Mouse (Mus musculus): Measurements from ENCODE around the gene Spock2. TPM values are rescaled to one million over a fixed set of nuclear protein-coding genes. Genes with fewer than 3 reads are reported as not detected.
"Not testable (repeated sequence)": the region's sequence is repeated elsewhere in the genome, so short reads cannot be mapped to it uniquely, and the experiment has no call there.

Spock2 gene
- polyA plus RNA-seq, 1 experiment from 2014 or later: 67.5 TPM

- Histone ChIP-seq H3K9ac (replicated peaks; ENCODE audit: low read length) (no peak overlapping the region), H3K4me3 (replicated peaks; ENCODE audit: low read depth, low read length) (no peak overlapping the region), H3K4me2 (ENCODE audit: low read length) (no peak overlapping the region), H3K27me3 (ENCODE audit: control insufficient read depth, insufficient read depth, low read length) (no peaks in the 10 kb centered on the region), H3K36me3 (ENCODE audit: control insufficient read depth, insufficient read depth, low read length) (peaks cover 47% of the 10 kb centered on the region), H3K4me1 (ENCODE audit: control insufficient read depth, insufficient read depth, low read length) (0 out of 2 replicates have a peak, but pooled peaks cover under 1% of the 10 kb centered on the region), H3K9me3 (ENCODE audit: control insufficient read depth, low read length) (no peaks in the 10 kb centered on the region), H3K27ac (replicated peaks; ENCODE audit: low read depth, low read length) (no peak overlapping the region)
- no peak for ATAC-seq (ENCODE audit: low FRiP score, low TSS enrichment)
- no peak for DNase-seq
- WGBS: 86% methylated on average over 4 of the region's 4 CpGs
These were observed 24.5 kb downstream of the Spock2 start for GRCm38 (mm10) chr10:60130504-60130903.

- H3K4me3 ChIP-seq (replicated peaks; ENCODE audit: low read depth, low read length): no peak overlapping the region
- no peak overlapping the region for H3K27ac ChIP-seq (replicated peaks; ENCODE audit: low read depth, low read length)
- no peaks in the 10 kb centered on the region for H3K4me1 ChIP-seq (ENCODE audit: control insufficient read depth, insufficient read depth, low read length)
- H3K36me3 ChIP-seq (ENCODE audit: control insufficient read depth, insufficient read depth, low read length): peaks cover 26% of the 10 kb centered on the region
- H3K9me3 ChIP-seq (ENCODE audit: control insufficient read depth, low read length): no peaks in the 10 kb centered on the region
- H3K9ac ChIP-seq (replicated peaks; ENCODE audit: low read length): no peak overlapping the region
- H3K27me3 ChIP-seq (ENCODE audit: control insufficient read depth, insufficient read depth, low read length): no peaks in the 10 kb centered on the region
- ATAC-seq (ENCODE audit: low FRiP score, low TSS enrichment) (no peak), DNase-seq (no peak)
- 24% methylated on average over 6 of the region's 6 CpGs for WGBS
- H3K4me2 ChIP-seq (ENCODE audit: low read length): no peak overlapping the region
These were observed 27.5 kb downstream of the Spock2 start for GRCm38 (mm10) chr10:60133501-60133900.

- Histone ChIP-seq H3K4me1 (ENCODE audit: control insufficient read depth, insufficient read depth, low read length) (no peaks in the 10 kb centered on the region), H3K27me3 (ENCODE audit: control insufficient read depth, insufficient read depth, low read length) (no peaks in the 10 kb centered on the region), H3K27ac (replicated peaks; ENCODE audit: low read depth, low read length) (no peak overlapping the region), H3K36me3 (ENCODE audit: control insufficient read depth, insufficient read depth, low read length) (peaks cover 23% of the 10 kb centered on the region), H3K4me2 (ENCODE audit: low read length) (no peak overlapping the region), H3K9me3 (ENCODE audit: control insufficient read depth, low read length) (no peaks in the 10 kb centered on the region), H3K4me3 (replicated peaks; ENCODE audit: low read depth, low read length) (no peak overlapping the region), H3K9ac (replicated peaks; ENCODE audit: low read length) (no peak overlapping the region)
- DNase-seq (no peak), ATAC-seq (ENCODE audit: low FRiP score, low TSS enrichment) (no peak)
- 61% methylated on average over 9 of the region's 9 CpGs for WGBS
These were observed 28.2 kb downstream of the Spock2 start for GRCm38 (mm10) chr10:60134201-60134600.

- H3K27ac ChIP-seq (replicated peaks; ENCODE audit: low read depth, low read length); ATAC-seq (ENCODE audit: low FRiP score, low TSS enrichment); H3K9me3 ChIP-seq (ENCODE audit: control insufficient read depth, low read length); H3K27me3 ChIP-seq (ENCODE audit: control insufficient read depth, insufficient read depth, low read length); H3K36me3 ChIP-seq (ENCODE audit: control insufficient read depth, insufficient read depth, low read length); H3K9ac ChIP-seq (replicated peaks; ENCODE audit: low read length); H3K4me1 ChIP-seq (ENCODE audit: control insufficient read depth, insufficient read depth, low read length); H3K4me3 ChIP-seq (replicated peaks; ENCODE audit: low read depth, low read length); DNase-seq; H3K4me2 ChIP-seq (ENCODE audit: low read length): not testable (repeated sequence)
- WGBS: 41% methylated on average over 1 of the region's 1 CpGs
These were observed 30.0 kb downstream of the Spock2 start for GRCm38 (mm10) chr10:60136010-60136409.

GRCm38 (mm10) chr10:60136935-60137334 is 30.9 kb downstream of the Spock2 start:
- no peaks in the 10 kb centered on the region for H3K27me3 ChIP-seq (ENCODE audit: control insufficient read depth, insufficient read depth, low read length)
- no peak overlapping the region for H3K9ac ChIP-seq (replicated peaks; ENCODE audit: low read length)
- no peaks in the 10 kb centered on the region for H3K4me1 ChIP-seq (ENCODE audit: control insufficient read depth, insufficient read depth, low read length)
- H3K9me3 ChIP-seq (ENCODE audit: control insufficient read depth, low read length): no peaks in the 10 kb centered on the region
- no peaks in the 10 kb centered on the region for H3K36me3 ChIP-seq (ENCODE audit: control insufficient read depth, insufficient read depth, low read length)
- ATAC-seq (ENCODE audit: low FRiP score, low TSS enrichment) (no peak), DNase-seq (no peak)
- H3K27ac ChIP-seq (replicated peaks; ENCODE audit: low read depth, low read length): no peak overlapping the region
- H3K4me2 ChIP-seq (ENCODE audit: low read length): no peak overlapping the region
- H3K4me3 ChIP-seq (replicated peaks; ENCODE audit: low read depth, low read length): no peak overlapping the region
- WGBS: 74% methylated on average over 7 of the region's 7 CpGs

GRCm38 (mm10) chr10:60138680-60139079 is 32.7 kb downstream of the Spock2 start:
- Histone ChIP-seq H3K27ac (replicated peaks; ENCODE audit: low read depth, low read length) (no peak overlapping the region), H3K36me3 (ENCODE audit: control insufficient read depth, insufficient read depth, low read length) (no peaks in the 10 kb centered on the region), H3K9me3 (ENCODE audit: control insufficient read depth, low read length) (no peaks in the 10 kb centered on the region), H3K4me3 (replicated peaks; ENCODE audit: low read depth, low read length) (no peak overlapping the region), H3K4me1 (ENCODE audit: control insufficient read depth, insufficient read depth, low read length) (no peaks in the 10 kb centered on the region), H3K27me3 (ENCODE audit: control insufficient read depth, insufficient read depth, low read length) (no peaks in the 10 kb centered on the region), H3K9ac (replicated peaks; ENCODE audit: low read length) (no peak overlapping the region), H3K4me2 (ENCODE audit: low read length) (no peak overlapping the region)
- DNase-seq (no peak), ATAC-seq (ENCODE audit: low FRiP score, low TSS enrichment) (no peak)
- WGBS: 93% methylated on average over 5 of the region's 5 CpGs

- DNase-seq (no peak), ATAC-seq (ENCODE audit: low FRiP score, low TSS enrichment) (no peak)
- no peak overlapping the region for H3K4me3 ChIP-seq (replicated peaks; ENCODE audit: low read depth, low read length)
- no peak overlapping the region for H3K27ac ChIP-seq (replicated peaks; ENCODE audit: low read depth, low read length)
- no peak overlapping the region for H3K4me2 ChIP-seq (ENCODE audit: low read length)
- no peaks in the 10 kb centered on the region for H3K9me3 ChIP-seq (ENCODE audit: control insufficient read depth, low read length)
- H3K4me1 ChIP-seq (ENCODE audit: control insufficient read depth, insufficient read depth, low read length): no peaks in the 10 kb centered on the region
- 86% methylated on average over 4 of the region's 4 CpGs for WGBS
- no peaks in the 10 kb centered on the region for H3K36me3 ChIP-seq (ENCODE audit: control insufficient read depth, insufficient read depth, low read length)
- no peak overlapping the region for H3K9ac ChIP-seq (replicated peaks; ENCODE audit: low read length)
- no peaks in the 10 kb centered on the region for H3K27me3 ChIP-seq (ENCODE audit: control insufficient read depth, insufficient read depth, low read length)
These were observed 34.7 kb downstream of the Spock2 start for GRCm38 (mm10) chr10:60140751-60141150.

- Histone ChIP-seq H3K9me3 (ENCODE audit: control insufficient read depth, low read length) (no peaks in the 10 kb centered on the region), H3K27ac (replicated peaks; ENCODE audit: low read depth, low read length) (no peak overlapping the region), H3K36me3 (ENCODE audit: control insufficient read depth, insufficient read depth, low read length) (no peaks in the 10 kb centered on the region), H3K4me3 (replicated peaks; ENCODE audit: low read depth, low read length) (no peak overlapping the region), H3K4me1 (ENCODE audit: control insufficient read depth, insufficient read depth, low read length) (no peaks in the 10 kb centered on the region), H3K27me3 (ENCODE audit: control insufficient read depth, insufficient read depth, low read length) (no peaks in the 10 kb centered on the region), H3K4me2 (ENCODE audit: low read length) (no peak overlapping the region), H3K9ac (replicated peaks; ENCODE audit: low read length) (no peak overlapping the region)
- ATAC-seq (ENCODE audit: low FRiP score, low TSS enrichment) (0 out of 2 replicates have a peak, but pooled peaks have one; percentile 24), DNase-seq (no peak)
- WGBS: 77% methylated on average over 3 of the region's 3 CpGs
These were observed 35.7 kb downstream of the Spock2 start for GRCm38 (mm10) chr10:60141656-60142160.

GRCm38 (mm10) chr10:60147510-60148047 is 41.6 kb downstream of the Spock2 start:
- not testable (repeated sequence) for DNase-seq; ATAC-seq (ENCODE audit: low FRiP score, low TSS enrichment)
- 76% methylated on average over 10 of the region's 10 CpGs for WGBS

More at GRCm38 (mm10) chr10:60147510-60148047, 41.6 kb downstream of the Spock2 start:
- H3K9ac ChIP-seq (replicated peaks; ENCODE audit: low read length); H3K27me3 ChIP-seq (ENCODE audit: control insufficient read depth, insufficient read depth, low read length); H3K4me3 ChIP-seq (replicated peaks; ENCODE audit: low read depth, low read length); H3K27ac ChIP-seq (replicated peaks; ENCODE audit: low read depth, low read length); H3K4me1 ChIP-seq (ENCODE audit: control insufficient read depth, insufficient read depth, low read length); H3K4me2 ChIP-seq (ENCODE audit: low read length); H3K36me3 ChIP-seq (ENCODE audit: control insufficient read depth, insufficient read depth, low read length); H3K9me3 ChIP-seq (ENCODE audit: control insufficient read depth, low read length): not testable (repeated sequence)
